Mouse (Mus musculus): ENCODE results near the gene Tor1a.
"Not testable (repeated sequence)": the region's sequence is repeated elsewhere in the genome, so short reads cannot be mapped to it uniquely, and the experiment has no call there.

GRCm38 (mm10) chr2:30930846-30931245, 36.9 kb downstream of the Tor1a start:
- TF ChIP-seq CTCF, EP300 (IDR thresholded peaks at IDR 0.05): not testable (repeated sequence)

Data from lung, postnatal 0 days (tissue).